Mouse (Mus musculus) heart, adult 9 months (tissue): ENCODE results near the gene Rack1.
"Not testable (repeated sequence)": the region's sequence is repeated elsewhere in the genome, so short reads cannot be mapped to it uniquely, and the experiment has no call there.

Source experiments
- DNase-seq, 2 experiments: peaks; one replicate each; pipeline ENCODE4 v3.0.0; 2022; ENCODE audit warnings: low spot score in 2 of 2

Gene Rack1

GRCm38 (mm10) chr11:48818346-48818745 is 18.2 kb downstream of the Rack1 start:
- DNase-seq: peak; percentile 73 to 91

- DNase-seq: no peak
Measured at GRCm38 (mm10) chr11:48819614-48820307, 19.6 kb downstream of the Rack1 start.

GRCm38 (mm10) chr11:48820308-48820674 is 20.2 kb downstream of the Rack1 start:
- DNase-seq: no peak

GRCm38 (mm10) chr11:48821299-48821698 is 21.2 kb downstream of the Rack1 start:
- not testable (repeated sequence) for DNase-seq

DNA sequence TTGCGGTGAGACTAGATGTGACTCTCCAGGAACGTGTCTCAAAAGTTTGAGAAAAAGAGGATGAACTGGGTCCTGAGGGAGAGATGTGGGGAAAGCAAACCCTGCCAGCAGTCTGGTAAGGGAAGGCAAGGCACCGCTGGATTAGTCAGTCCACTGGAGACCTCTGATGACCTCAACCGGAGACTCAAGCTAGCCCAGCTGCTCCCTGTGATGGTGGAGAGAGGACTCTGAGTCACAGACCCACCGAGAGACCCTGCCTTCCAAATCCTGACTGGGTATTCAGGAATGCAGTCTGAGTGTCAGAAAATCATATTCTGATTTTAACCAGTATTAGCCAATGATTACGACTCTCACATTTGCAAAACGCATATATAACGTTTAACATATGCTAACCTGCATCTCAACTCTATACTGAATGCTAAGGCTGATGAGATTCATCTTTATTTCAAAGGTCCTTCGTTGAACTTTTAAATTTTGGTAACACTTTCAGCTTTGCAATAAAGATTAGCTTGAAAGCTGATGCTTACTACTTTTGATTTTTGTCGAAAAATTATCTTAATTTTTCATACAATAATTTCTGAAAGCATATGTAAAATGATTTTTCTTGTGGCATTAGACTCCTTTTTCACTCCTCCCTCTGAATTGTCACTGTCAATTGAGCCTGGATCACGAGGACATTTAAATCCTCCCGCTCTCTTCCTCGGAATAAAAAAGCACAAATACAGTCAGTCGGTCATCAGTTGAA is 22.8 kb downstream of the Rack1 start:
- no peak for DNase-seq

GRCm38 (mm10) chr11:48823536-48823972 is 23.4 kb downstream of the Rack1 start:
- peak; percentile 40 to 65 for DNase-seq

GRCm38 (mm10) chr11:48824311-48824830 is 24.2 kb downstream of the Rack1 start:
- no peak for DNase-seq

DNA sequence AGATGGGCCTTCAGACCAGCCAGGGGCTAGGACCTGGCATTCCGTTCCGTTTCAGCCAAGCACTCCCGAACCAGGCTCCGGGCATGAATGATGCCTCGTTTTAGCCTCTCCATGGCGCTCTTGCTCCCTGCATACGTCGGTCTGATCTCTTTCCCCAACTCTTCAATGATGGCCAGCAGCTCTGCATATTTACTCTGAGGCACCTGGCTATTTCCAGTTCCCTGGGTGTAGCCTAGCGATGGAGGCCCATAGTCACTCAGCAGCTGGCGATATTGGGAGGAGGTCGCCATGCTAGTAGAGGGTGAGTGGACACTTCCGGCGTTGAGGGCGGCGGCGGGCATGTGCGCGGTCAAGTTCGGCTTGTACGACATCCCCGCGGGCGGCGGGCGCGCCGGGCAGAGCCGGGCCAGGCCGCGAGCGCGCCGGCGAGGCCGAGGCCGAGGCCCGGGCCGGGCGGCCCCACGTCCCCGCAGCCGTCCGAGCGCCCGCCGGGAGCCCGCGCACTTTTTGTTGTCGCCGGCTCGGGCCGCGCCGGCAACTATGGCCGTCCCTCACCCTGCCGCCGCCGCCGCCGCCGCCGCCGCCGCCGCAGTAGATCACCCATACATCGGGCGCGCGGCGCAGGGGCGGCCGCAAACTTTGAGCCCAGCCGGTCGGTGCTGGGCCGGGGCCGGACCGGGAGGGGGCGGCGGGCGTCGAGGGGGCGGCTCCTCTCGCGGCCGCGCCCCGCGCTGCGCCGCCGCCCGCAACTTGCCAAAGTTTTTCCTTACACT is 26.0 kb downstream of the Rack1 start, which contains the start of the genes Trim7 and Gm12184:
Gene Trim7 (plus strand): TSS at position 162 of the 773 bp plus-strand sequence.
Gene Gm12184 (minus strand): TSS at position 677 of the 773 bp plus-strand sequence.
- DNase-seq: peak in 1 of 2 experiments; percentile 28

- no peak for DNase-seq
Measured at GRCm38 (mm10) chr11:48826752-48827096, 26.6 kb downstream of the Rack1 start.

GRCm38 (mm10) chr11:48827926-48828325 is 27.8 kb downstream of the Rack1 start:
- no peak for DNase-seq

DNA sequence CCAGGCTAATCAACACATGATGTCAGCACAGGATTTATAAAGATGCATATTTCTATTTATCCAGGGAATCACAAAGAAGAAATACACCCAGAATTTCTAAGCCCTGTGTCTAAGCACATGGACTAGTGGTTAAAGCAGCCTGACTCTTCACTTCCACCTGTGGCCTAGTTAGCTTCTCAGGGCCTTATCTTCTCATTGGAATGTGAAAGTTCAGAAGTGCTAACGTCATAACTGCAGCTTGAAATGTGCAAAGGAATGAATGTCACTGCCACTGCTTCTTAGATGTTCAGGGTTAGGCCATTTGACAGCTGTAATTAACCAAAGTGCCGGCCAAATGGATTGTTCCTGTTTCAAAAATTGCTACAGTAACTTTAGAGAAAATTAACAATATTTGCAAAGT is 30.1 kb downstream of the Rack1 start:
- no peak for DNase-seq

DNA sequence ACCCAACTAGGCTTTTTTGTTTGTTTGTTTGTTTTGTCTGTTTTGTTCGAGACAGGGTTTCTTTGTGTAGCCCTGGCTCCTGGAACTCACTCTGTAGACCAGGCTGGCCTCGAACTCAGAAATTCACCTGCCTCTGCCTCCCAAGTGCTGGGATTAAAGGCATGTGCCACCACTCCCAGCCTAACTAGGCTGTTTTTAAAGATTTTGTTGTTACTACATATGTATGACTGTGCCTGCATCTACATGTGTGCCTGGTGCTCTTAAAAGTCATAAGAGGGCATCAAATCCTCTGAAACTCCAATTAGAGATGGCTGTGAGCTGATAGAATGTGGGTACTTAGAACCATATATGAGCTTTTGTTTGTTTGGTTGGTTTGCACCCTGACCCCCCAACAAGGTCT is 31.1 kb downstream of the Rack1 start:
- DNase-seq: no peak

DNA sequence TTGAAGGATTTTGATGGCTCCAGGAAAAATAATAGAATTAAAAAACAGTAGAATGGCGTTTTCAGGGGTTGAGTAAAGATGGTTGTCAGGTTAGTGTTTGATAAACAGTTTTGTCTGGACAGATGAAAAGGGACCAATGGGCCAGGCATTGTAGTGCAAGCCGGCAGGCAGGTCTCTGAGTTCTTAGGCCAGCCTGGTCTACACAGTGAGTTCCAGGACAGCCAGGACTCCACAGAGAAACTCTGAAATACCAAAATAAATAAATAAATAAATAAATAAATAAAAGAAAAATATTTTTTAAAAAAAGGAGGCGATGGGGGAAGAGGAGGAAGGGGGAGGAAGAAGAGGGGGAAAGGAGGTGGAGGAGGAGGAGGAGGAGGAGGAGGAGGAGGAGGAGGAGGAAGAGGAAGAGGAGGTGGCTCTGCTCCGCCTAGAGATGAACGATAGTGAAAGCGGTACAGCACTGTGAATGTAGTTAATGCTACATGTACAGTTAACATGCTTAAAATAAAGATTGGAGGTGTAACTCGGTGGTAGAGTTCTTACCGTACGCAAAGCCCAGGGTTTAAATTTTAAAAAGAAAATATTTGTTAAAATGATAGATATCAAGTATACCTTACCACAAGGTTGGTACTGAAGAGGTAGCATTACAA is 33.1 kb downstream of the Rack1 start:
- DNase-seq: no peak

GRCm38 (mm10) chr11:48833731-48834639 is 33.9 kb downstream of the Rack1 start:
- DNase-seq: peak; percentile 80 to 93

- no peak for DNase-seq
Measured at GRCm38 (mm10) chr11:48835923-48836322, 35.8 kb downstream of the Rack1 start.

GRCm38 (mm10) chr11:48836990-48837309 is 36.8 kb downstream of the Rack1 start:
- peak; percentile 58 to 63 for DNase-seq

GRCm38 (mm10) chr11:48837310-48838180 is 37.4 kb downstream of the Rack1 start:
- peak; percentile 69 to 72 for DNase-seq

GRCm38 (mm10) chr11:48838181-48838797 is 38.2 kb downstream of the Rack1 start:
- peak in 1 of 2 experiments; percentile 32 for DNase-seq
